In the genomic region with DNA sequence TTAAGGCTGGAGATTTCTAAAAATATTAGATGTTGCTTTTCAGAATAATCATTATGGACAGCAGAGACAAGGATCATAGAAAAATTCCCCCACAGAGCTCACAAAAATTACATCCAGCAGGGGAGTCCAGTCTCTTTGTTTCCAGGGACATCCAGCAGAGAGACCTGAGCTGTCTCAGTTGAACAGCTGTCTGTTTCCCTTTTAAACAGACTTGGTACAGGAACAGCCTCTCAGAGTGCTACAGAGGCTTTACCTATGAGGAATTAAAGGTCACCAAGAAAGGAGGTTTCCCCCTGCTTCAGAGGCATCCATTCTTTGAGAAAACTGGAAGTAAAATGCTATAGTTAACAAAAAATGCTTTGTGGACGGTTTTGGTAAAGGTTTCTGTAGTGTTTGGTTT, we compare ENCODE assay signal across 31 mouse cellular contexts. TPM values are rescaled to one million over a fixed set of nuclear protein-coding genes. Genes with fewer than 3 reads are reported as not detected.
A peak's percentile ranks its signal among the peaks of the same experiment; 100 is the strongest.
DNase-seq lines count a peak whose midpoint lies in the region; ATAC-seq and TF ChIP-seq lines count a peak whose summit lies in the region.
"Had no signal": no experiment of that assay in that cellular context is flagged by ENCODE, and none has a peak within 500 bp of the region (broad histone marks: within the 10 kb centered on the region; RNA-seq: fewer than 3 reads in every experiment).

No protein-coding gene starts in this region.

- H3K4me1 ChIP-seq in midbrain, embryonic 11.5 days (ENCODE audit: control insufficient read depth, insufficient read depth, low read length) = no peaks in the 10 kb centered on the region
- no peaks in the 10 kb centered on the region for H3K4me1 ChIP-seq in midbrain, postnatal 0 days (ENCODE audit: insufficient read depth, low read length)
- H3K4me1 ChIP-seq: embryonic facial prominence, embryonic 15.5 days; hindbrain, embryonic 10.5 days; limb, embryonic 12.5 days; liver, embryonic 15.5 days; stomach, embryonic 15.5 days had no signal

- no peaks in the 10 kb centered on the region for H3K36me3 ChIP-seq in midbrain, embryonic 11.5 days (ENCODE audit: control insufficient read depth, insufficient read depth, low read length)
- no peaks in the 10 kb centered on the region for H3K36me3 ChIP-seq in midbrain, postnatal 0 days (ENCODE audit: insufficient read depth, low read length)
- H3K36me3 ChIP-seq: embryonic facial prominence, embryonic 15.5 days; hindbrain, embryonic 10.5 days; limb, embryonic 12.5 days; liver, embryonic 15.5 days; stomach, embryonic 15.5 days had no signal

- H3K9ac ChIP-seq in midbrain, embryonic 11.5 days (ENCODE audit: low read length) = no peak overlapping the region
- no peak overlapping the region for H3K9ac ChIP-seq in midbrain, postnatal 0 days (replicated peaks; ENCODE audit: low read length, poor library complexity, severe bottlenecking)
- H3K9ac ChIP-seq: embryonic facial prominence, embryonic 15.5 days; limb, embryonic 12.5 days; liver, embryonic 15.5 days; lung, embryonic 14.5 days; stomach, embryonic 15.5 days had no signal

- ATAC-seq in midbrain, embryonic 11.5 days (ENCODE audit: low FRiP score) = 0 out of 2 replicates have a peak, but pooled peaks have one; percentile 44
- ATAC-seq in midbrain, postnatal 0 days (ENCODE audit: low FRiP score) = no peak
- no peak for ATAC-seq in inflammation-experienced regulatory T-cells, adult 6 months
- ATAC-seq: activated CD4-positive, CD25-positive, alpha-beta regulatory T cell, adult 4 months; hindbrain, postnatal 0 days; intestine, embryonic 16.5 days had no signal

- no peak overlapping the region for H3K27ac ChIP-seq in midbrain, embryonic 11.5 days (ENCODE audit: low read depth, low read length)
- no peak overlapping the region for H3K27ac ChIP-seq in midbrain, postnatal 0 days (ENCODE audit: low read depth, low read length)
- H3K27ac ChIP-seq: embryonic facial prominence, embryonic 15.5 days; hindbrain, embryonic 10.5 days; hindbrain, postnatal 0 days; limb, embryonic 12.5 days; liver, embryonic 15.5 days; stomach, embryonic 15.5 days had no signal

- no peak for TF ChIP-seq CTCF in midbrain, postnatal 0 days (IDR thresholded peaks at IDR 0.05)
- TF ChIP-seq CTCF in brain, embryonic 14.5 days (IDR thresholded peaks at IDR 0.05; ENCODE audit: borderline replicate concordance, extremely low read depth, insufficient read depth, insufficient read length) = no peak

- WGBS in midbrain, embryonic 11.5 days = 59% methylated on average over 1 of the region's 1 CpGs
- WGBS in midbrain, postnatal 0 days = 32% methylated on average over 1 of the region's 1 CpGs

- no peak overlapping the region for H3K4me2 ChIP-seq in midbrain, embryonic 11.5 days
- no peak overlapping the region for H3K4me2 ChIP-seq in midbrain, postnatal 0 days (ENCODE audit: low read depth, low read length, poor library complexity, severe bottlenecking)
- H3K4me2 ChIP-seq: embryonic facial prominence, embryonic 15.5 days; limb, embryonic 12.5 days; liver, embryonic 15.5 days; lung, embryonic 14.5 days; stomach, embryonic 15.5 days had no signal

- H3K27me3 ChIP-seq in midbrain, embryonic 11.5 days (ENCODE audit: control insufficient read depth, insufficient read depth, low read length) = no peaks in the 10 kb centered on the region
- no peaks in the 10 kb centered on the region for H3K27me3 ChIP-seq in midbrain, postnatal 0 days (ENCODE audit: insufficient read depth, low read length)
- H3K27me3 ChIP-seq: embryonic facial prominence, embryonic 15.5 days; limb, embryonic 12.5 days; liver, embryonic 15.5 days; stomach, embryonic 15.5 days had no signal

- no peak overlapping the region for H3K4me3 ChIP-seq in midbrain, embryonic 11.5 days (ENCODE audit: low read depth, low read length)
- no peak overlapping the region for H3K4me3 ChIP-seq in midbrain, postnatal 0 days (ENCODE audit: low read depth, low read length)
- H3K4me3 ChIP-seq: embryonic facial prominence, embryonic 15.5 days; hindbrain, embryonic 10.5 days; limb, embryonic 12.5 days; liver, embryonic 15.5 days; stomach, embryonic 15.5 days had no signal

- DNase-seq in midbrain, embryonic 11.5 days (ENCODE audit: low spot score, missing footprints) = no peak
- DNase-seq in midbrain, postnatal 0 days (ENCODE audit: low spot score) = no peak
- peak; percentile 57 for DNase-seq in brain, embryonic 14.5 days (ENCODE audit: low read depth)
- DNase-seq in mesoderm, embryonic 11.5 days (ENCODE audit: low read depth, low spot score) = peak; percentile 4
- no peak for DNase-seq in frontal cortex, postnatal 10 days (ENCODE audit: low spot score in 2 of 2)
- DNase-seq: adrenal gland, adult 2 months; adrenal gland, postnatal 36 days; B cell, adult 2 months; cerebellum, adult 9-10 months; gastrocnemius, postnatal 14 days; heart, postnatal 14 days; kidney, adult 9 months; kidney, postnatal 10 days; lung, embryonic 14.5 days; lung, postnatal 14 days; right cerebral cortex, postnatal 25 days had no signal

- no peak for TF ChIP-seq POLR2A in brain, embryonic 14.5 days (IDR thresholded peaks at IDR 0.05; ENCODE audit: borderline replicate concordance, extremely low read depth, insufficient read depth, insufficient read length, poor library complexity, severe bottlenecking)

- H3K9me3 ChIP-seq in midbrain, embryonic 11.5 days (ENCODE audit: control insufficient read depth, low read length) = no peaks in the 10 kb centered on the region
- no peaks in the 10 kb centered on the region for H3K9me3 ChIP-seq in midbrain, postnatal 0 days (ENCODE audit: low read length)
- H3K9me3 ChIP-seq: embryonic facial prominence, embryonic 15.5 days; hindbrain, embryonic 10.5 days; limb, embryonic 12.5 days; liver, embryonic 15.5 days; stomach, embryonic 15.5 days had no signal

RNA-seq across cellular contexts. Expression of a gene that starts 19.4 kb away (rescaled TPM):
- 0.04 TPM in 1 of 2 replicates, not detected in the other for polyA plus RNA-seq in midbrain, embryonic 11.5 days (2014; fragmentation: Nextera tagmentation; extraction: Ambion mirVana)
- total RNA-seq in midbrain, postnatal 0 days (2014; rRNA removed) = 0.27 and 0.33 TPM in 2 replicates
- polyA plus RNA-seq in midbrain, postnatal 0 days (2015; fragmentation: Nextera tagmentation; extraction: Ambion mirVana) = 0.39 and 0.58 TPM in 2 replicates
- polyA plus RNA-seq in brain, embryonic 14.5 days (2012; rRNA removed) = 0.04 and 0.18 TPM in 2 replicates
- not detected for polyA plus RNA-seq in inflammation-experienced regulatory T-cells, adult 6 months (2017; shearing (Covaris generic))
- total RNA-seq: adrenal gland, postnatal 36 days; common myeloid progenitor, adult 5-6 weeks; gastrocnemius, postnatal 14 days; granulocyte monocyte progenitor cell, adult 5-6 weeks; heart, postnatal 14 days; liver, adult 2 months; monocyte, adult 5-6 weeks had no signal
- polyA plus RNA-seq: activated CD4-positive, CD25-positive, alpha-beta regulatory T cell, adult 4 months; adrenal gland, adult 2 months; heart, embryonic 14.5 days; intestine, embryonic 16.5 days; liver, adult 2 months; liver, embryonic 15.5 days; lung, embryonic 14.5 days; neural tube, embryonic 14.5 days had no signal

Comparison
In these comparisons a context has a peak if more than half of its experiments do, and no peak if none do; other contexts are left out.
1. DNase-seq: peak in brain, embryonic 14.5 days (single experiment) and mesoderm, embryonic 11.5 days (single experiment); none in midbrain, embryonic 11.5 days (single experiment), midbrain, postnatal 0 days (single experiment) and frontal cortex, postnatal 10 days (0 of 2).